Mouse (Mus musculus): ENCODE measurements at regions not wholly inside any gene's neighbourhood (a gene's known extent, or its start where the extent isn't known, plus 50 kb on each side); places are given as distances from the start of the nearest gene placed in this dataset.
"Not testable (repeated sequence)": the region's sequence is repeated elsewhere in the genome, so short reads cannot be mapped to it uniquely, and the experiment has no call there.

DNA sequence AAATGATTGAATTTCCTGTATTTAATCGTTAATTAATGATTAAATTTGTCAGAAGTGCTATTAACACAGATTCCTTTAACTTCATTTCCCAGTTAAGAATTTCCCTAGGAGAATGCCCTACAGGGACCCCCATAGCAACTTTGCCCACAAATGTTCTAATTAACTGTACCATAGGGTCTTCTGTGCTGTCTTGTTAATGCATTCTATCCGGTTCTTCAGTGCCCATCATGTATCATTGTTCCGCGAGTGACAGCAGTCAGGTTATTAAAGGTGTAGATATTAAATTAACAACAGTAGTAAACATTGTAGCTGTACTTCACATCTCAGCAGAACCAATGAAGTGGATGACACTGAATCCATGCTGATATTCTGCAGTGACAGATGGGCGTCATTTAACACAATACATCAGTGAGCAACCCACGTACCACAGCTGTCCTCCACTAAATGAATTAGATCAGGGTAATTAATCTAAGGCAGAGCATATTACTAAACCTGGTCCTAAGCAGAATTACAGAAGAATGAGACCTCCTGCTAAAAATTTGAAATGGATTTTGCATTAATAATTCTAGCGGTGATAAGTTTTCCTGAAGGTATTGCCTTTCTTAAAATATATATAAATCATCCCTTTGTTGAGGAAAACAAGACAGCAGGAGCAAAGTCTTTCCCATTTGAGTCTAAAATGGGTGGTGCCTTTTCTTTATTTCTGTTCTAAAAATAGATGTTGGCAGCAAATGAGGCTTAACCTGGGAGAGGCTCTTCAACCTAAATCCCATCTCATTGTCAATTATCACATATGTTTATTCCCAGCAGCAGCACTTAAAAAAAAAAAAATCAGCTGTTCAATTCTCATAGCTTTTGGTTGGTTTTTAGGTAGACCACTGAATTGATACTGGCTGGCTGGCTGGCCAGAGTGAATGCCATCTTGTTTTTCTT is 872.3 kb downstream of the Nxph1 start:
- DNase-seq (ENCODE audit: low spot score) = peak; percentile 38

DNA sequence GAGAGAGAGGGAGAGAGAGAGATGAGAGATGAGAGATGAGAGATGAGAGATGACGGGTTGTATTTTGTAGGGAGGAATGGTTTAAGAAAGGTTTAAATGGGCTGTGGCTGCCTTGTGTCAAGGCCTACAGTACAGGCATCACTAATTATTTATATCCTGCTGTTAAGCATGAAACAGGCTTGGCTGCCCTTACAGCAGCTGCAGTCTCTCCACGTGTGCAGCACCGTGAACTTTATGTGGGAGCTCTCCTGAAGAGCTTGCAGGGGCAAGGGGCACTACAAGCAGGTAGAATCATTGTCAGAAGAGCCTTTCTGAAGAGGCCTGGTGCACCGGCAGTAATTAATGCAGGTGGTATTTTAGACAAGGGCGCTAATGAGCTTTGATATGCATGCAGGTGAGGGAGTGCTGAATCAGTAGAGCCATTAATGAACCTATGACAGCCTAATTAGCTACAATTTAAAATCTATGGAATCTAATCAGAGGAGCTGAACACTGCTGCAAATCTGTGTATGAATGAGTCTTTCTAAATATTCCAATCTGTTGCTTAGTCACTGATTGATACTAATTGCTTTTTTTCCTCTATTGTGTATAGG is 886.7 kb downstream of the Nxph1 start:
- no peak for DNase-seq (ENCODE audit: low spot score)

DNA sequence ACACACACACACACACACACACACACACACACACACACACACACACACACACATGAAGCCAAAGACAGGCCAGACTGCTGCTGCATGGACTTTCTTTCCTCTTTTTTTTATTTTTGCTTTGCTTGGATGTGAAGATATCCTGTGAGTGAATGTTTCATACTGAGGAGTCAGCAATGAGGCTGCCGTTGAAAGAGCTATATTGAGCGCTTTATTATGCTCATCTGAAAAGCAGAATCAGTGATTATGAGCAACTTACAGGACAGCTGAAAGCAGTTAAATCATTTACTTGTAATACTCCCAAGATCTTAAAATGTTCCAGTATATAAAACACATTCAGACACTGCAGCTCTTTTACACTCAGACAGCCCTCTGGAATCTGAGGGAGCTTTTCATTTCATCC is 894.2 kb downstream of the Nxph1 start:
- DNase-seq (ENCODE audit: low spot score) = no peak

DNA sequence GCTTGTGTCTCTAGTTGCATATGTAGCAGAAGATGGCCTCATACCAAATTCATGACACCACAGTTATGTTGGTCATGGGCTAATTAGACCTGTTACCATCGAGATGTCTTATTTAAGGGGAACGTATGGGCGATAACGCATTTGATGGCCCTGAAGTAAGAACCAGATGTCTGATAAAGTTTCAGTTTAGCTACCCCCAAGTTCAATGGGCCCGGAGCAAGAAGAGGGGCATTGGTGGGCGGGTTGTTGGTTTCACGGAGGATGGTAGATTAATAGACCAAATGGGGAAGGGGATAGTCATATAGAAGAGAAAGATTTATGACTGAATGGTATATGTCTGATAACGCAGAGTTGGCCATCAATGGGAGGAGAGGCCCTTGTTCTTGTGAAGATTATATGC is 941.6 kb downstream of the Nxph1 start:
- not testable (repeated sequence) for DNase-seq (ENCODE audit: low spot score)
